Comparison of ENCODE assay signal across 9 mouse cellular contexts in the genomic region with DNA sequence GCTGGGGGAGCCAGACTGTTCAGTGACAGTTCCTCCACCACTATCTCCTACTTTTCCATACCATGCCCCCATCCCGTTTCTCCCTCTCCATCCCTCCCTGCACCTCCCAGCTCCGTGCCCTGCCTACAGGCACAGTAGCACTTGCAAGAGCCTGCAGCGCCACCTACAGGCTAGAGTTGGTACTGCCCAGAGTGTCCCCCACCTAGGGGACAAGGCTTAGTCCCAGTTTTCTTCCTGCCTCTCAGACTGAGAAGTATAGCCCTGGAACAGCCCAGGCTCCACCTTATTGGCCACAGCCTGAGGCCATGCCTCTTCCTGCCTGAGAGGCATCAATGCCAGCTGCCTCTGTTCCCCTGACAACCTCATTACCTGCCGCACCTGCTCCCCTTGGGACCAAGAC.
A peak's percentile ranks its signal among the peaks of the same experiment; 100 is the strongest.
DNase-seq lines count a peak whose midpoint lies in the region; ATAC-seq and TF ChIP-seq lines count a peak whose summit lies in the region.
"Had no signal": no experiment of that assay in that cellular context is flagged by ENCODE, and none has a peak within 500 bp of the region (broad histone marks: within the 10 kb centered on the region; RNA-seq: fewer than 3 reads in every experiment).

No protein-coding gene starts in this region.

- H3K9ac ChIP-seq in intestine, postnatal 0 days (ENCODE audit: low read depth, low read length), result no peak overlapping the region
- no peak overlapping the region for H3K9ac ChIP-seq in midbrain, embryonic 16.5 days (ENCODE audit: low read depth, low read length)
- H3K9ac ChIP-seq: limb, embryonic 15.5 days had no signal

- DNase-seq in adrenal gland, adult (ENCODE audit: inconsistent age in 2 of 2, low spot score in 1 of 2), result peak; percentile 77 to 92
- peak; percentile 87 to 93 for DNase-seq in cerebellum, postnatal 25 days
- peak; percentile 44 to 60 for DNase-seq in gastrocnemius, adult 8-10 months (ENCODE audit: low spot score in 2 of 2)
- peak; percentile 87 to 92 for DNase-seq in left cerebral cortex, postnatal 25 days (ENCODE audit: low spot score in 2 of 2)
- peak; percentile 44 to 71 for DNase-seq in spleen, postnatal 10 days (ENCODE audit: low spot score in 2 of 2)

- H3K9me3 ChIP-seq in intestine, postnatal 0 days (ENCODE audit: control insufficient read depth), result no peaks in the 10 kb centered on the region
- no peaks in the 10 kb centered on the region for H3K9me3 ChIP-seq in midbrain, embryonic 16.5 days (replicated peaks; ENCODE audit: control insufficient read depth, low read length, poor library complexity, severe bottlenecking)
- H3K9me3 ChIP-seq: limb, embryonic 15.5 days had no signal

- no peak overlapping the region for H3K4me2 ChIP-seq in intestine, postnatal 0 days (replicated peaks; ENCODE audit: low read depth)
- no peak overlapping the region for H3K4me2 ChIP-seq in midbrain, embryonic 16.5 days (ENCODE audit: low read length)
- H3K4me2 ChIP-seq: limb, embryonic 15.5 days had no signal

- H3K27me3 ChIP-seq in intestine, postnatal 0 days (replicated peaks; ENCODE audit: control insufficient read depth, insufficient read depth, low read length), result no peaks in the 10 kb centered on the region
- H3K27me3 ChIP-seq in midbrain, embryonic 16.5 days (ENCODE audit: control insufficient read depth, insufficient read depth, low read depth, low read length), result no peaks in the 10 kb centered on the region

- H3K27ac ChIP-seq in intestine, postnatal 0 days (ENCODE audit: low read depth, low read length), result no peak overlapping the region
- H3K27ac ChIP-seq in midbrain, embryonic 16.5 days (ENCODE audit: low read length), result no peak overlapping the region; the same call in 1 of the 2 replicates
- H3K27ac ChIP-seq: limb, embryonic 15.5 days had no signal

- WGBS in intestine, postnatal 0 days, result 12% methylated on average over 4 of the region's 4 CpGs
- 11% methylated on average over 4 of the region's 4 CpGs for WGBS in midbrain, embryonic 16.5 days

- intact Hi-C loops in left cerebral cortex, postnatal 25 days (cut with DNase I), result loop anchor here (2.0 to 5.0 kb wide), 5 partner anchors 85 to 526 kb away; a partner anchor contains a TSS

- no peaks in the 10 kb centered on the region for H3K36me3 ChIP-seq in intestine, postnatal 0 days (ENCODE audit: control insufficient read depth, insufficient read depth)
- no peaks in the 10 kb centered on the region for H3K36me3 ChIP-seq in midbrain, embryonic 16.5 days (ENCODE audit: control insufficient read depth, insufficient read depth, low read length)
- H3K36me3 ChIP-seq: limb, embryonic 15.5 days had no signal

- H3K4me1 ChIP-seq in intestine, postnatal 0 days (replicated peaks; ENCODE audit: control insufficient read depth, insufficient read depth, low read length), result no peaks in the 10 kb centered on the region
- peaks cover 22% of the 10 kb centered on the region for H3K4me1 ChIP-seq in midbrain, embryonic 16.5 days (ENCODE audit: control insufficient read depth, insufficient read depth, low read length)

- ATAC-seq in intestine, postnatal 0 days, result no peak
- 0 out of 2 replicates have a peak, but pooled peaks have one; percentile 43 for ATAC-seq in midbrain, embryonic 16.5 days
- ATAC-seq in erythroblast, adult 5-6 weeks (replicated peaks; ENCODE audit: low FRiP score, poor library complexity, severe bottlenecking), result no peak

- no peak overlapping the region for H3K4me3 ChIP-seq in intestine, postnatal 0 days (ENCODE audit: low read depth, low read length)
- no peak overlapping the region for H3K4me3 ChIP-seq in midbrain, embryonic 16.5 days (ENCODE audit: low read depth, low read length)
- H3K4me3 ChIP-seq: limb, embryonic 15.5 days had no signal

- peak; percentile 96 for TF ChIP-seq CTCF in intestine, postnatal 0 days (IDR thresholded peaks at IDR 0.05; ENCODE audit: low read depth)
